Mouse (Mus musculus) ovary, adult 18-20 months (tissue): ENCODE data around the gene Arhgef39.

Experiments
- DNase-seq: peaks from one replicate; pipeline ENCODE4 v3.0.0; 2022; ENCODE audit warnings: low spot score, mixed read lengths

Arhgef39 gene

GRCm38 (mm10) chr4:43499407-43500333 is at the start of gene Arhgef39:
TSS of gene Arhgef39 (minus strand) at chr4:43499695.
- DNase-seq: peak; percentile 72

GRCm38 (mm10) chr4:43549055-43549454 is 49.6 kb upstream of the Arhgef39 start:
- no peak for DNase-seq

- DNase-seq: no peak
These were observed 47.7 kb upstream of the Arhgef39 start for GRCm38 (mm10) chr4:43547160-43547559.

GRCm38 (mm10) chr4:43546375-43547047 is 47.0 kb upstream of the Arhgef39 start:
- DNase-seq: peak; percentile 48

GRCm38 (mm10) chr4:43542044-43542443 is 42.5 kb upstream of the Arhgef39 start:
- no peak for DNase-seq

GRCm38 (mm10) chr4:43536031-43536430 is 36.5 kb upstream of the Arhgef39 start:
- DNase-seq: no peak

- no peak for DNase-seq
These were observed 36.1 kb upstream of the Arhgef39 start for GRCm38 (mm10) chr4:43535628-43536027.

GRCm38 (mm10) chr4:43533270-43533669 is 33.8 kb upstream of the Arhgef39 start:
- peak; percentile 54 for DNase-seq

GRCm38 (mm10) chr4:43530581-43530980 is 31.1 kb upstream of the Arhgef39 start:
- DNase-seq: peak; percentile 40

- DNase-seq: no peak
These were observed 30.6 kb upstream of the Arhgef39 start for GRCm38 (mm10) chr4:43530081-43530501.

- DNase-seq: no peak
These were observed 29.0 kb upstream of the Arhgef39 start for GRCm38 (mm10) chr4:43528487-43528886.

- DNase-seq: no peak
These were observed 28.4 kb upstream of the Arhgef39 start for GRCm38 (mm10) chr4:43527880-43528279.

- DNase-seq: peak; percentile 68
These were observed 20.5 kb upstream of the Arhgef39 start for GRCm38 (mm10) chr4:43519956-43520355.

- no peak for DNase-seq
These were observed 20.1 kb upstream of the Arhgef39 start for GRCm38 (mm10) chr4:43519551-43519950.

GRCm38 (mm10) chr4:43515764-43516708 is 16.5 kb upstream of the Arhgef39 start:
- no peak for DNase-seq

- no peak for DNase-seq
These were observed 14.3 kb upstream of the Arhgef39 start for GRCm38 (mm10) chr4:43513791-43514190.

- no peak for DNase-seq
These were observed 13.8 kb upstream of the Arhgef39 start for GRCm38 (mm10) chr4:43513300-43513699.

GRCm38 (mm10) chr4:43512653-43513052 is 13.2 kb upstream of the Arhgef39 start:
- DNase-seq: no peak

- no peak for DNase-seq
These were observed 12.4 kb upstream of the Arhgef39 start for GRCm38 (mm10) chr4:43511675-43512454.

GRCm38 (mm10) chr4:43509109-43509508 is 9.6 kb upstream of the Arhgef39 start:
- no peak for DNase-seq

- peak; percentile 66 for DNase-seq
These were observed 9.1 kb upstream of the Arhgef39 start for GRCm38 (mm10) chr4:43508666-43508997.
